Mouse (Mus musculus) limb, embryonic 11.5 days (tissue): ENCODE results near the gene Xlr3b. TPM values are rescaled to one million over a fixed set of nuclear protein-coding genes. Genes with fewer than 3 reads are reported as not detected.
"Not testable (repeated sequence)": the region's sequence is repeated elsewhere in the genome, so short reads cannot be mapped to it uniquely, and the experiment has no call there.

Experiments
- ATAC-seq: fragments of 200-750 bp; cut with Nextera tagmentation; 2 replicates; pipeline ENCODE4 v1.8.0; 2017; ENCODE audit warnings: low read depth; ENCODE audit not compliant: insufficient number of reproducible peaks, low FRiP score, low TSS enrichment
- DNase-seq: peaks from one replicate; pipeline ENCODE4 v3.0.0-alpha.2; 2015; ENCODE audit warnings: low spot score
- H3K27ac ChIP-seq: fragments of 300-500 bp; sonication (generic); replicated peaks from 2 replicates; pipeline ENCODE4 v1.5.1; 2014; ENCODE audit warnings: low read depth, mild to moderate bottlenecking, low read length
- H3K27me3 ChIP-seq: fragments of 300-500 bp; sonication (generic); 2 replicates; pipeline ENCODE4 v1.6.1; 2014; ENCODE audit warnings: mild to moderate bottlenecking, low read length, mixed read lengths; ENCODE audit not compliant: control insufficient read depth, insufficient read depth
- H3K36me3 ChIP-seq: fragments of 300-500 bp; sonication (generic); 2 replicates; pipeline ENCODE4 v1.6.1; 2014; ENCODE audit warnings: mild to moderate bottlenecking, low read length, moderate library complexity, mixed read lengths; ENCODE audit not compliant: control insufficient read depth, insufficient read depth
- H3K4me1 ChIP-seq: fragments of 300-500 bp; sonication (generic); 2 replicates; pipeline ENCODE4 v1.6.1; 2014; ENCODE audit warnings: low read length, mixed read lengths; ENCODE audit not compliant: control insufficient read depth, insufficient read depth
- H3K4me2 ChIP-seq: fragments of 300-500 bp; sonication (generic); 2 replicates; pipeline ENCODE4 v1.6.1; 2014; ENCODE audit warnings: low read depth, mild to moderate bottlenecking, moderate library complexity; ENCODE audit not compliant: severe bottlenecking
- H3K4me3 ChIP-seq: fragments of 300-500 bp; sonication (generic); 2 replicates; pipeline ENCODE4 v1.5.1; 2014; ENCODE audit warnings: low read depth, low read length
- H3K9ac ChIP-seq: fragments of 300-500 bp; sonication (generic); 2 replicates; pipeline ENCODE4 v1.6.1; 2014; ENCODE audit warnings: mild to moderate bottlenecking, low read length
- H3K9me3 ChIP-seq: fragments of 300-500 bp; sonication (generic); 2 replicates; pipeline ENCODE4 v1.6.1; 2016; ENCODE audit warnings: low read length; ENCODE audit not compliant: control insufficient read depth
- WGBS: fragments of 180-500 bp; shearing (Covaris S2); extraction: QIAGEN DNeasy Blood & Tissue Kit; methylation state at CpG from one replicate; pipeline ENCODE4 v1.1.7; 2014; 5-methylcytosine and 5-hydroxymethylcytosine counted together
- polyA plus RNA-seq: library from polyadenylated mRNA; unstranded; fragments of >200 nt; fragmentation: Nextera tagmentation; extraction: Ambion mirVana; gene quantifications from 2 replicates; pipeline ENCODE4 v1.2.1, GENCODE M21; 2014

Gene Xlr3b
- polyA plus RNA-seq, 1 experiment from 2014 or later = 14.6 TPM

DNA sequence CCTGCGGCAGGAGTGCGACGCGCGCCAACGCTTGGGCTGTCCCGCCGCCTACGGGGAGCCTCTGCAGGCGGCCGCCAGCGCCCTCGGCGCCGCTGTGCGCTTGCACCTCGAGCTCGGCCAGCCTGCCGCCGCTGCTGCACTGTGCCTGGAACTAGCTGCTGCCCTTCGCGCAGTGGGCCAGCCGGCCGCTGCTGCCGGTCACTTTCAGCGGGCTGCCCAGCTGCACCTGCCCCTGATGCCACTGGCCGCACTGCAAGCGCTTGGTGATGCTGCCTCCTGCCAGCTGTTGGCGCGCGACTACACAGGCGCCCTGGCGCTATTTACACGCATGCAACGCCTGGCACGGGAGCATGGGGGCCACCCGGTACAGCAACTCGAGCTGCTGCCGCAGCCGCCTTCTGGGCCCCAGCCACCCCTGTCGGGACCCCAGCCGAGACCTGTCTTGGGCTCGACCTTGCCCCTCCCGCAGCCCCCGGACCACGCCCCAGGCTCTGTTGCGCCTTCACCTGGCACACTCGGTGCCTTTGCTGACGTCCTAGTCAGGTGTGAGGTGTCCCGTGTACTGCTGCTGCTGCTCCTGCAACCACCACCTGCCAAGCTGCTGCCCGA lies 36.7 kb downstream of the Xlr3b start:
- WGBS = 12% methylated on average over 48 of the region's 51 CpGs
- Histone ChIP-seq H3K4me1 (no peaks in the 10 kb centered on the region), H3K27ac (peak overlapping the region; percentile 42; the same call in 1 of the 2 replicates), H3K4me2 (peak overlapping the region; percentile 69), H3K9ac (peak overlapping the region; percentile 68), H3K9me3 (no peaks in the 10 kb centered on the region), H3K4me3 (peak overlapping the region; percentile 55), H3K36me3 (no peaks in the 10 kb centered on the region), H3K27me3 (peaks cover 8% of the 10 kb centered on the region; the same call in 1 of the 2 replicates)
- peak; percentile 48 for DNase-seq
- peak; percentile 65 for ATAC-seq

DNA sequence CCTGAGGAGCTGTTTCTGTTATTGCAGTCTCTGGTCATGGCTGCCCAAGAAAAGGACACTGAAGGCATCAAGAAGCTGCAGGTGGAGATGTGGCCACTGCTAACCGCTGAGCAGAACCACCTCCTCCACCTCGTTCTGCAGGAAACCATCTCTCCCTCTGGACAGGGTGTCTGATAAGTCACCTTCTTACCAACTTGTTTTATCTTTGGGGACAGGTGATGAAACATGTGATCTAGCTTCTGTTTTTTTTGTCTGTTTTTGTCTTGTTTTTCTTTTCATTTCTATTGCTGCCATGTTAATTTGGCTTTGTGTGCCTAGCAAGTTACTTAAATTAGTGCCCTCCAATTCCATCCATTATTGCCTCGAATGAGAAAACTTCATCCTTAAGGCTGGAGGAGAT lies 37.3 kb downstream of the Xlr3b start:
- 43% methylated on average over 3 of the region's 3 CpGs for WGBS

DNA sequence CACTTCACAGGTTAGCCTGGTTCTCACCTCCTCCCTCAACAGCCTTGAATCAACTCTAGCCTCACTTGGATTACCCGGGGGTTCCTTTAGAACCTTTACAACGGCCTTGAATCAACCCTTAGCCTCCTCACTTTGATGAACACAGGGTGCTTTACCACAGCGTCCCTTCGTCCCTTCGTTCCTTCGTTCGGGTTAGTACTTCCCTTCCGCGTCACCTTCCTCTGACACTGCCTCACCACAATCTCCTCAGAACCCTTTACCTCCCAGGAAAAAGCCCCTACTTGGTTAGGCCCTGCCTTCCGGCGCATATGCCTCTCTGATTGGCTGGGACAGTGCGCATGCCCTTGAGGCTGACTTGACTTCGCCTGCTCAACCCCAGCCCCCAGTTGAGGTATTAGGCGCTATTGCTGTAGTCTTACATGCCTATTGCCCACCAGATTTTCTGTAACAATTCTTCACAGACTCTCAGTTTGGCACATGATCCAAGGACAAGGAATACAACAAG lies 50.9 kb downstream of the Xlr3b start, which contains the start of gene Xlr4c:
Gene Xlr4c, minus strand, starts transcription at position 310 of the 505 bp plus-strand sequence.
- not testable (repeated sequence) for DNase-seq, H3K27me3 ChIP-seq, H3K36me3 ChIP-seq, ATAC-seq, H3K9ac ChIP-seq, H3K4me3 ChIP-seq, H3K4me1 ChIP-seq, H3K9me3 ChIP-seq, H3K27ac ChIP-seq, H3K4me2 ChIP-seq
- 87% methylated on average over 12 of the region's 14 CpGs for WGBS

More for the DNA sequence above, 37.3 kb downstream of the Xlr3b start:
- Histone ChIP-seq H3K9ac (no peak overlapping the region), H3K4me3 (peak overlapping the region; percentile 55), H3K4me1 (no peaks in the 10 kb centered on the region), H3K9me3 (no peaks in the 10 kb centered on the region), H3K27me3 (peaks cover 8% of the 10 kb centered on the region; the same call in 1 of the 2 replicates), H3K27ac (no peak overlapping the region), H3K4me2 (peak overlapping the region; percentile 69), H3K36me3 (no peaks in the 10 kb centered on the region)
- DNase-seq = no peak
- ATAC-seq = no peak

Other genes starting within 250 kb of the Xlr3b start
- gene Zfp185, start 204.9 kb upstream of the Xlr3b start, polyA plus RNA-seq = 4.7 and 4.8 TPM in 2 replicates
- not detected in 2 replicates for gene Pnma5, start 155.1 kb upstream of the Xlr3b start, polyA plus RNA-seq
- gene Pnma3, start 127.4 kb upstream of the Xlr3b start, polyA plus RNA-seq = 0.07 and 0.15 TPM in 2 replicates
- gene Xlr4a, start 109.7 kb upstream of the Xlr3b start, polyA plus RNA-seq = 0.43 and 1.5 TPM in 2 replicates
- 3.5 and 3.7 TPM in 2 replicates for gene Xlr3a, start 95.1 kb upstream of the Xlr3b start, polyA plus RNA-seq
- gene Gm14685, start 75.2 kb upstream of the Xlr3b start, polyA plus RNA-seq = not detected in 2 replicates
- not detected in 2 replicates for gene Xlr5b, start 43.4 kb upstream of the Xlr3b start, polyA plus RNA-seq
- not detected in 2 replicates for gene DXBay18, start 42.8 kb upstream of the Xlr3b start, polyA plus RNA-seq
- gene Spin2d, start 15.2 kb upstream of the Xlr3b start, polyA plus RNA-seq = not detected in 2 replicates
- 0.51 and 0.91 TPM in 2 replicates for gene Xlr4b, start 22.1 kb downstream of the Xlr3b start, polyA plus RNA-seq
- gene F8a, start 36.1 kb downstream of the Xlr3b start, polyA plus RNA-seq = 7.5 and 9.2 TPM in 2 replicates
- not detected in 2 replicates for gene Xlr4c, start 50.9 kb downstream of the Xlr3b start, polyA plus RNA-seq
- gene Xlr3c, start 73.2 kb downstream of the Xlr3b start, polyA plus RNA-seq = 0.12 and 0.17 TPM in 2 replicates
- gene Xlr5a, start 100.8 kb downstream of the Xlr3b start, polyA plus RNA-seq = not detected in 2 replicates
- gene Xlr5c, start 100.8 kb downstream of the Xlr3b start, polyA plus RNA-seq = not detected in 2 replicates
- not detected in 2 replicates for gene Gm45015, start 144.6 kb downstream of the Xlr3b start, polyA plus RNA-seq
- gene Zfp275, start 150.4 kb downstream of the Xlr3b start, polyA plus RNA-seq = 21.6 and 24.9 TPM in 2 replicates
- gene Gm18336, start 206.5 kb downstream of the Xlr3b start, polyA plus RNA-seq = not detected in 2 replicates
- 0.19 and 0.27 TPM in 2 replicates for gene Zfp92, start 218.9 kb downstream of the Xlr3b start, polyA plus RNA-seq
- gene Trex2, start 243.1 kb downstream of the Xlr3b start, polyA plus RNA-seq = not detected in 2 replicates